Mouse (Mus musculus) R1 (cell line): ENCODE results near the gene Prelp.
"Not testable (repeated sequence)": the region's sequence is repeated elsewhere in the genome, so short reads cannot be mapped to it uniquely, and the experiment has no call there.

ENCODE experiments used
- DNase-seq: peaks from one replicate; pipeline ENCODE4 v3.0.0-alpha.2; 2018; ENCODE audit warnings: low read depth, low spot score

Prelp gene

GRCm38 (mm10) chr1:133921304-133921751 is at the start of gene Prelp:
TSS of gene Prelp (minus strand) at chr1:133921414.
- DNase-seq: no peak

GRCm38 (mm10) chr1:133969427-133969826 is 48.2 kb upstream of the Prelp start:
- DNase-seq: no peak

GRCm38 (mm10) chr1:133968788-133969325 is 47.6 kb upstream of the Prelp start:
- DNase-seq: no peak

GRCm38 (mm10) chr1:133967481-133968017 is 46.3 kb upstream of the Prelp start:
- no peak for DNase-seq

GRCm38 (mm10) chr1:133966044-133966443 is 44.8 kb upstream of the Prelp start:
- DNase-seq: no peak

GRCm38 (mm10) chr1:133965298-133965697 is 44.1 kb upstream of the Prelp start:
- no peak for DNase-seq

- no peak for DNase-seq
Observed at GRCm38 (mm10) chr1:133964742-133965141, 43.5 kb upstream of the Prelp start.

- not testable (repeated sequence) for DNase-seq
Observed at GRCm38 (mm10) chr1:133963578-133963977, 42.4 kb upstream of the Prelp start.

- not testable (repeated sequence) for DNase-seq
Observed at GRCm38 (mm10) chr1:133963128-133963527, 41.9 kb upstream of the Prelp start.

GRCm38 (mm10) chr1:133961281-133962134 is 40.3 kb upstream of the Prelp start:
- DNase-seq: no peak

GRCm38 (mm10) chr1:133959521-133959920 is 38.3 kb upstream of the Prelp start:
- no peak for DNase-seq

GRCm38 (mm10) chr1:133954009-133954408 is 32.8 kb upstream of the Prelp start:
- no peak for DNase-seq

GRCm38 (mm10) chr1:133953261-133953742 is 32.1 kb upstream of the Prelp start:
- DNase-seq: no peak

- DNase-seq: no peak
Observed at GRCm38 (mm10) chr1:133951598-133951997, 30.4 kb upstream of the Prelp start.

- DNase-seq: no peak
Observed at GRCm38 (mm10) chr1:133950061-133950782, 29.0 kb upstream of the Prelp start.

- no peak for DNase-seq
Observed at GRCm38 (mm10) chr1:133945106-133945505, 23.9 kb upstream of the Prelp start.

GRCm38 (mm10) chr1:133941904-133942303 is 20.7 kb upstream of the Prelp start:
- DNase-seq: no peak

GRCm38 (mm10) chr1:133941158-133941860 is 20.1 kb upstream of the Prelp start:
- no peak for DNase-seq

- no peak for DNase-seq
Observed at GRCm38 (mm10) chr1:133940481-133941092, 19.4 kb upstream of the Prelp start.

GRCm38 (mm10) chr1:133939708-133940107 is 18.5 kb upstream of the Prelp start:
- no peak for DNase-seq

GRCm38 (mm10) chr1:133936169-133936568 is 15.0 kb upstream of the Prelp start:
- DNase-seq: peak; percentile 44
